Mouse (Mus musculus) forebrain, embryonic 15.5 days (tissue): Measurements from ENCODE around the gene Siah3. TPM values are rescaled to one million over a fixed set of nuclear protein-coding genes. Genes with fewer than 3 reads are reported as not detected.

ENCODE experiments used
- ATAC-seq: fragments of 200-750 bp; cut with Nextera tagmentation; replicated peaks from 2 replicates; pipeline ENCODE4 v1.8.0; 2017; ENCODE audit warnings: mild to moderate bottlenecking, moderate TSS enrichment, moderate library complexity
- H3K27ac ChIP-seq: fragments of 300-500 bp; sonication (generic); replicated peaks from 2 replicates; pipeline ENCODE4 v1.5.1; 2015; ENCODE audit warnings: mild to moderate bottlenecking, inconsistent platforms
- H3K27me3 ChIP-seq: fragments of 300-500 bp; sonication (generic); 2 replicates; pipeline ENCODE4 v1.6.1; 2015; ENCODE audit warnings: inconsistent platforms
- H3K36me3 ChIP-seq: fragments of 300-500 bp; sonication (generic); 2 replicates; pipeline ENCODE4 v1.6.1; 2015; ENCODE audit warnings: mild to moderate bottlenecking, inconsistent platforms
- H3K4me1 ChIP-seq: fragments of 300-500 bp; sonication (generic); 2 replicates; pipeline ENCODE4 v1.6.1; 2015; ENCODE audit warnings: inconsistent platforms
- H3K4me2 ChIP-seq: fragments of 300-500 bp; sonication (generic); replicated peaks from 2 replicates; pipeline ENCODE4 v1.6.1; 2015; ENCODE audit warnings: mild to moderate bottlenecking, inconsistent platforms
- H3K4me3 ChIP-seq: fragments of 300-500 bp; sonication (generic); 2 replicates; pipeline ENCODE4 v1.5.1; 2015; ENCODE audit warnings: mild to moderate bottlenecking, inconsistent platforms
- H3K9ac ChIP-seq: fragments of 300-500 bp; sonication (generic); replicated peaks from 2 replicates; pipeline ENCODE4 v1.6.1; 2015; ENCODE audit warnings: mild to moderate bottlenecking, inconsistent platforms
- H3K9me3 ChIP-seq: fragments of 300-500 bp; sonication (generic); 2 replicates; pipeline ENCODE4 v1.6.1; 2016; ENCODE audit warnings: inconsistent platforms
- WGBS: fragments of 180-500 bp; shearing (Covaris S2); methylation state at CpG from one replicate; pipeline ENCODE4 v1.1.7; 2015; ENCODE audit warnings: mixed read lengths; 5-methylcytosine and 5-hydroxymethylcytosine counted together
- polyA plus RNA-seq: library from polyadenylated mRNA; unstranded; fragments of >200 nt; fragmentation: Nextera tagmentation; extraction: Ambion mirVana; gene quantifications from 2 replicates; pipeline ENCODE4 v1.2.1, GENCODE M21; 2015

Gene Siah3
- polyA plus RNA-seq, 1 experiment from 2014 or later, result 3.8 TPM

DNA sequence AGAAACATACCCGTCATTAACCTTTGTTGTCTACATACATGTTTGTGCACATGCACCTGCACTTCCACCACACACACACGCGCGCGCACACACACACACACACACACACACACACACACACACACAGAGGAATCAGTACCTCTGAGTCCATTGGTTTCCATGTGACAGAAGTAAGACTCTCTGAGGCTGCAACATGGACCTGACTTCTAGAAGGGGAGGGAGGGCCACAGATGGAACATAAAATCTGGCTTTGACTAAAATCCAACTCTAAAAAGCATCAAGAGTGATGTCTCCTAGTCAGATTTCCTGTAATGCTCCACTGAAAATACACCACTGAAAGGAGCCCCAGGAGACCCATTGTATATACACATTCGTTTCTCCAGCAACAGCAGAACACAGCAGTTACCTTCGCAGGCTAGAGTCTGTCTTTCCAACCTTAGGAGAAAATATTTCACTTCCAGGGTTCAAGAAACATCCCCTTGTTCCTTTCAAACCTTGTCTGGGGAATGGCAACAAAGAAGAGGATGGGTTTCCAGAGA lies 75.1 kb downstream of the Siah3 start:
- Histone ChIP-seq H3K4me2 (no peak overlapping the region), H3K4me1 (peaks cover 33% of the 10 kb centered on the region), H3K4me3 (no peak overlapping the region), H3K27ac (no peak overlapping the region), H3K36me3 (no peaks in the 10 kb centered on the region), H3K9me3 (no peaks in the 10 kb centered on the region), H3K27me3 (no peaks in the 10 kb centered on the region), H3K9ac (no peak overlapping the region)
- 70% methylated on average over 7 of the region's 7 CpGs for WGBS
- ATAC-seq, result no peak

DNA sequence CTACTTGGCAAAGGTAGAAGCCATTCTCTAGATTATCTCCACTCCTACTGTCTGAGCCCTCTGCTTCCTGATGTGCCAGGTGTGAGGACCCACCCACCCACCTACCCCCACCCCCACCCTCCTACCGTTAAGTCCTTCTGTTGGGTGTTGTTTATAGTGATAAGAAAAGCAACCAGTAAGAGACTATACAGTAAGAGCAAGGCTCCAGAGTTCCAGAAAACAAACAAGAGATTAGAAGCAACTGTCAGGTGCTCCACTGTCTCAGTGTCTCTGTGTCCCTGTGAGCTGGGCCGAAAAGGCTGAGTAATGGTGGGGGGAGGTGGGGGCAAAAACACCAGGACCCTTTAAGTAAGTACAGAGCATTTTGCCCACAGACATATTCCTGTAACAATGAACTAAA lies 83.4 kb downstream of the Siah3 start:
- no peak overlapping the region for H3K4me2 ChIP-seq
- ATAC-seq, result no peak
- no peaks in the 10 kb centered on the region for H3K36me3 ChIP-seq
- no peak overlapping the region for H3K4me3 ChIP-seq
- 63% methylated on average over 2 of the region's 2 CpGs for WGBS
- peaks cover 24% of the 10 kb centered on the region for H3K4me1 ChIP-seq
- no peaks in the 10 kb centered on the region for H3K9me3 ChIP-seq
- H3K27ac ChIP-seq, result no peak overlapping the region
- no peaks in the 10 kb centered on the region for H3K27me3 ChIP-seq
- no peak overlapping the region for H3K9ac ChIP-seq

DNA sequence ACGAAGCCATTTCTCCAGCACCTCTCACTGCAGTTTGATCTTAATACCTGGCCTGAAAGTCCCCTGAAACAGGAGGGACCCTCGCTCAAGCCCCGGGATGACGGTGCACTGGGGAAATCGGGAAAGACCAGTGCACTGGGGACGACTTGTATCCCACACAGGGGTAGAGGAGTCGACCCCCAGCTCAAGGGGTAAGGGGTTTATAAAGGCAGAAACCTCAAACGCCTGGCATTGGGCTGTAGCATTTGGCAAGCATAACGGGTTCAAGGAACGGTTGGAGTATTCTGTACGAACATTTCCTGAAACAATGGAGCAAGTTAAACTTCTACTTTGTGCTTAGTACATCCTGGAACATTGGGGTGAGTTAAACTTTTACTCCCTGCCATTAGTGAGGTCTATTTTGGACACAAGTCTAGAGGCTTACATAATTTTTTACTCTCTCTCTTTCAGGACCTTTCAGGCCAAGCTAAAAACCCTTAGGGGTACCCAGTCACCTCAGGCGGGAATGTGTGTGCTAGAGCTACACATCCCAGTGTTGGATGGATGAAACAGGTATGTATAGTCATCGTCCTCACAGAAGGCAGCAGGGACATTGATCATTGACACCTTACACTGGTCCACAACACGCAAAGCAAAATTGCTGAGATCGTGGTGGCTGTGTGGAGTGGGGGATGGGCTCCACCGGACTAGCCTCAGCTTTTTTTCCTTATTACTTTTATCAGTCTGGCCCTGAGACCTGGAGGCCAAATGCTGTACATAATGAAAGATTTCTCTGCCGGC lies 84.6 kb downstream of the Siah3 start:
- Histone ChIP-seq H3K4me1 (peaks cover 24% of the 10 kb centered on the region), H3K4me3 (no peak overlapping the region), H3K36me3 (no peaks in the 10 kb centered on the region), H3K9ac (no peak overlapping the region), H3K4me2 (no peak overlapping the region), H3K9me3 (no peaks in the 10 kb centered on the region), H3K27ac (peak overlapping the region; percentile 68), H3K27me3 (no peaks in the 10 kb centered on the region)
- WGBS, result 63% methylated on average over 17 of the region's 17 CpGs
- peak; percentile 24; the same call in 1 of the 2 replicates for ATAC-seq

DNA sequence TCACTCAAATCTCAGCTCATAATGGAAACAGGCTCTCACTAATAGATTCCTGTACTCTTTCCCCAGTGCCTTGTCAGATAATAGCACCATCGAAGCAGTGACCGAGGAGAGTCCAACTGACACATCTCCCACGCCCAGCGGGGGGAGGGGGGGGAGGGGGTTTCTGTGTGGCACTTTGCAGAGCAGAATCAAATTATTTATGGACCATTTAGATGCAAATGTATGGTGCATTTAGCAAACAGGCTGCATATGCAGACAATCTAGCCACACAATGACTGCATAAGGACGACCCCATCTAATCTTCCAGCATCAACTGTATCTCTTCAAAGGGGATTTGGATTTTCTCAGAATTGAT lies 85.2 kb downstream of the Siah3 start:
- H3K36me3 ChIP-seq, result no peaks in the 10 kb centered on the region

DNA sequence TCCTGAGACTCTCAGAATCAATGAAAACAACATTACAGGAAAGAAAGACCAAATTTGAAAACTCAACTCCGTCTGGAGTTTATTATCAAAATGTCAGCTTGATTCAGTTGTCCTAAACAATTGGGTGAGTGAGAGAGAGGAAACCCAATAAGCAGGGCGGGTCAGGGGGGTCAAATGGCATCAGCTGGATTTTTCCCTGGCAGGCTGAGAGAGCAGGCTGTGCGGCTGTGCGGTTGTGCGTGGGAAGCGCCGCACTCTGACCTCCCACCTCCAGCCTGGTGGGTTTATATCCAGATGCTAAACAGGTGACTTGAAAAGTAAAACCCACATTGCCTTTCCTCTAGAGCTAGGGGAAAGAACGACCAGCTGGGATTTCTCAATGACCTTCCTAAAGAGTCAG lies 85.9 kb downstream of the Siah3 start:
- no peaks in the 10 kb centered on the region for H3K36me3 ChIP-seq
- WGBS, result 33% methylated on average over 8 of the region's 8 CpGs
- H3K27ac ChIP-seq, result peak overlapping the region; percentile 68
- H3K4me1 ChIP-seq, result peaks cover 19% of the 10 kb centered on the region
- ATAC-seq, result no peak
- H3K9me3 ChIP-seq, result no peaks in the 10 kb centered on the region
- H3K4me3 ChIP-seq, result no peak overlapping the region
- H3K27me3 ChIP-seq, result no peaks in the 10 kb centered on the region
- no peak overlapping the region for H3K4me2 ChIP-seq
- no peak overlapping the region for H3K9ac ChIP-seq

More for the DNA sequence above, 85.2 kb downstream of the Siah3 start:
- 2% methylated on average over 5 of the region's 5 CpGs for WGBS
- ATAC-seq, result peak; percentile 69
- no peaks in the 10 kb centered on the region for H3K27me3 ChIP-seq
- 0 out of 2 replicates have a peak overlapping the region, but pooled peaks have one; percentile 0 for H3K9ac ChIP-seq
- H3K4me1 ChIP-seq, result peaks cover 24% of the 10 kb centered on the region
- no peak overlapping the region for H3K4me2 ChIP-seq
- H3K9me3 ChIP-seq, result no peaks in the 10 kb centered on the region
- no peak overlapping the region for H3K4me3 ChIP-seq
- H3K27ac ChIP-seq, result peak overlapping the region; percentile 68

DNA sequence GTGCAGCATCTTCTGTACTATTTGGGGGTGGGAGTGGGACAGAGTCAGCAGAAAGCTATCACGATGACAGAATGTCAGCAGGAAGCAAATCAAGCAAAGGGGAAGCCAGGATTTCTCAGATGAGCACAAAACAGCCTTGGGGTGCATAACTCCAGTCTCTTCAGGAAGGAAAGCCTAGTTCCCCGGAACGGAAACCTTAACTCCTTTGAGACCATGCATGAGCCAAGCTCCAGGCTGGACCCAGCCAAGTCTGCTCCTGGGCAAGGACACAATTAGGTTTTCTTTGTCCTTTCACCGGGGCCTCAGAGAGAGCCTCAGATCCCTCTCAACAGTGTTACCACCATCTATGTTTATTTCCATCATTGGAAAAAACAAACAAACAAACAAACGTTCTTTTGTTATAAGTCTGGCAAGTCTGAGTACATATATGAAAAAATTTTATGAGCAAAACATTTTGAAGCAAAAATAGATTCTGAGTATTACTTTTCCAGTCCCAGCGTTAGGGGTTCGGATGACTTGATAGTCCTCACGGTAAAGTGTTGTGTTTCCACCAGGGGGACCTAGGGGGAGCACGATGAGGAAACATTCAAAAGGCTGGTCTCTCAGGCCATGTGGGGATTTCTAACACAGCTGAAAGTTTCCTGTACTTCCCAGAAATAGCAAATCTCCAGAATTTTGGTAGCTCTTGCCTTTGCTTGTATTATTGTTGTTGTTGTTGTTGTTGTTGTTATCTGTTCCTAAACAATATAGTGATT lies 106.0 kb downstream of the Siah3 start:
- H3K36me3 ChIP-seq, result no peaks in the 10 kb centered on the region

DNA sequence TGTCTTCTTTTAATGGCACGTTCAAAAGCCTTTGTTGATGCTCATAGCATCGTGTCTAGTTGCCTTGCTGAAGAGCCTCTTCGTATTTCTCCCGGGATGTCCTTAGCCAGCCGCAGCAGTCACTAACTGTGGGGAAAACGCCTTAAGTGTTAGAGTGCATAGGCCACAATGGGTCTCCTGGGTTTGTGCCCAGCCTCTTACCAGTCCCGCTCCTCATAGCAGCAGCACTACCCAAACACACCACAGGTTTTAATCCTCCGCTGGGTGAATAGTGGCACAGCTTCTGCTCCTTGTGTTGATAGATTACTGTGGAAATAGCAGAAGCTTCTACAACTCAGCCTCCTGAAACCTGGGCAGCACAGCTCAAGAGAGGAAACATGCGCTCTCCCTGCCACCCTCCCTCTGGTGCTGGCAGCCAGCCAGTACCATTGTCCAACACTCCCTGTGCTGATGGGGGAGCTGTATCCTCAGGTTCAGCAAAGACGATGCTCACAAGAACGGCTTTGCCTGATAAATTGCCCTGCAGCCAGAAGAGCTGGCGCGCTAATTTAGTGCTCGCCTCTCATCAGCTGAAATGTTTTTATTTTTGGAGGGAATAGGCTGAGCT lies 109.9 kb downstream of the Siah3 start:
- no peaks in the 10 kb centered on the region for H3K27me3 ChIP-seq
- peak overlapping the region; percentile 79 for H3K27ac ChIP-seq
- H3K9me3 ChIP-seq, result no peaks in the 10 kb centered on the region
- ATAC-seq, result peak; percentile 91
- H3K4me1 ChIP-seq, result peaks cover 24% of the 10 kb centered on the region
- no peaks in the 10 kb centered on the region for H3K36me3 ChIP-seq
- WGBS, result 16% methylated on average over 14 of the region's 14 CpGs
- H3K9ac ChIP-seq, result no peak overlapping the region
- H3K4me2 ChIP-seq, result peak overlapping the region; percentile 13
- H3K4me3 ChIP-seq, result no peak overlapping the region

More for the DNA sequence above, 106.0 kb downstream of the Siah3 start:
- Histone ChIP-seq H3K27ac (no peak overlapping the region), H3K9ac (no peak overlapping the region), H3K4me3 (no peak overlapping the region), H3K9me3 (no peaks in the 10 kb centered on the region), H3K27me3 (no peaks in the 10 kb centered on the region), H3K4me1 (peaks cover 21% of the 10 kb centered on the region), H3K4me2 (no peak overlapping the region)
- ATAC-seq, result no peak
- 58% methylated on average over 9 of the region's 9 CpGs for WGBS

DNA sequence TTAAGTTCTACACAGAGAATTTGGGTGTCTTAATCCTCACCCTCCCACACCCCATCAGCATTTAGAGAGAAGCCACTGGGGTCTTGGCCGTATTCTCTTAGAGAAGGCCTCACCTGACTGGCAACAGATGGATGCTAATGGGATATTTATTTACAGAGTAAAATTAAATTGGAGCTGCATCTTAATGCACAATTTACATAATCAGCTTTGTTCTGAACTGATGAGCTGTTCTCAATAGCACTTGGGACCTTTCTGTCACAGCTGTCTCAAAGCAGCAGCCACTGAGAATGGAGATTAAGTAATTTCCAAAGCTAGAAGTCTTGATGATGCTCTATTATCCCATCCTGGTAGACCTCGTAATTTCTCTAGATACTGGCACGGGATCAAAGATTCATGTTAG lies 110.5 kb downstream of the Siah3 start:
- peak overlapping the region; percentile 79 for H3K27ac ChIP-seq

DNA sequence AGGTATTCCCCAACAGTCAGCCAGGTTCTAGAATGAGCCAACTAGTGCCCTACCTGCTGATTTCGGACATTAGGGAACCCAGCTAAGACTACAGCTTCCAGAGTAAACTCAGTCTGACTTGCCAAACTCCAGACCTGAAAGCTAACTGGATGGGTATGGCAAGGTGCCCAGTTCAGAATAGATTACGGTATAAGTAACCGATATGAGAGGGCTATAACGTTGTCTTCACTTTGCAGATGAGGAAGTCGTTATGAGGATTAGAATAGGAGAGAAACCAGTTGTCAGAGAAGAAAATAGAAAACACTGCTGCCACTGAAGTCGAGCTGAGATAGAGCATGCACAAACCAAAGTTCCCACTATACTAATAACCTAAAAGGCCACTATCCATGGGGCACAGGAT lies 123.2 kb downstream of the Siah3 start:
- Histone ChIP-seq H3K9me3 (no peaks in the 10 kb centered on the region), H3K4me2 (no peak overlapping the region), H3K9ac (no peak overlapping the region), H3K27me3 (no peaks in the 10 kb centered on the region), H3K4me1 (no peaks in the 10 kb centered on the region), H3K4me3 (no peak overlapping the region), H3K27ac (no peak overlapping the region), H3K36me3 (no peaks in the 10 kb centered on the region)
- 71% methylated on average over 6 of the region's 6 CpGs for WGBS
- no peak for ATAC-seq

More for the DNA sequence above, 110.5 kb downstream of the Siah3 start:
- H3K9ac ChIP-seq, result no peak overlapping the region
- H3K36me3 ChIP-seq, result no peaks in the 10 kb centered on the region
- H3K4me2 ChIP-seq, result no peak overlapping the region
- H3K27me3 ChIP-seq, result no peaks in the 10 kb centered on the region
- no peak overlapping the region for H3K4me3 ChIP-seq
- H3K4me1 ChIP-seq, result peaks cover 24% of the 10 kb centered on the region
- no peaks in the 10 kb centered on the region for H3K9me3 ChIP-seq
- peak; percentile 74 for ATAC-seq
- 9% methylated on average over 3 of the region's 3 CpGs for WGBS

Other genes starting within 250 kb of the Siah3 start
- 0.23 TPM in 1 of 2 replicates, not detected in the other for gene Cpb2, start 213.7 kb upstream of the Siah3 start, polyA plus RNA-seq
- 55.2 and 62.9 TPM in 2 replicates for gene Zc3h13, start 171.6 kb upstream of the Siah3 start, polyA plus RNA-seq
- gene Spert, start 137.1 kb downstream of the Siah3 start, polyA plus RNA-seq, result not detected in 2 replicates
- not detected in 2 replicates for gene Erich6b, start 186.3 kb downstream of the Siah3 start, polyA plus RNA-seq